Mouse (Mus musculus) cerebellum, adult 2 months (tissue): ENCODE results near the gene Iyd.

Experiments
- CTCF ChIP-seq: fragments of 200-500 bp; IDR thresholded peaks from 2 replicates; pipeline ENCODE4 v1.5.1; 2011; ENCODE audit warnings: low read depth, mild to moderate bottlenecking, control low read depth, low read length, moderate library complexity, borderline replicate concordance; ENCODE audit not compliant: insufficient read depth
- POLR2A ChIP-seq: fragments of 200-500 bp; IDR thresholded peaks from 2 replicates; pipeline ENCODE4 v1.6.1; 2011; ENCODE audit warnings: low read length, control low read depth, borderline replicate concordance; ENCODE audit not compliant: insufficient read depth

GRCm38 (mm10) chr10:3507484-3508221 lies 32.4 kb upstream of the Iyd start:
- TF ChIP-seq POLR2A (no peak), CTCF (no peak)
